Mouse (Mus musculus) lung, postnatal 36 days (tissue): ENCODE data around the gene Slc38a10.

Experiments used
- DNase-seq: peaks from one replicate; pipeline ENCODE4 v3.0.0; 2022; ENCODE audit warnings: mixed read lengths

The Slc38a10 gene

DNA sequence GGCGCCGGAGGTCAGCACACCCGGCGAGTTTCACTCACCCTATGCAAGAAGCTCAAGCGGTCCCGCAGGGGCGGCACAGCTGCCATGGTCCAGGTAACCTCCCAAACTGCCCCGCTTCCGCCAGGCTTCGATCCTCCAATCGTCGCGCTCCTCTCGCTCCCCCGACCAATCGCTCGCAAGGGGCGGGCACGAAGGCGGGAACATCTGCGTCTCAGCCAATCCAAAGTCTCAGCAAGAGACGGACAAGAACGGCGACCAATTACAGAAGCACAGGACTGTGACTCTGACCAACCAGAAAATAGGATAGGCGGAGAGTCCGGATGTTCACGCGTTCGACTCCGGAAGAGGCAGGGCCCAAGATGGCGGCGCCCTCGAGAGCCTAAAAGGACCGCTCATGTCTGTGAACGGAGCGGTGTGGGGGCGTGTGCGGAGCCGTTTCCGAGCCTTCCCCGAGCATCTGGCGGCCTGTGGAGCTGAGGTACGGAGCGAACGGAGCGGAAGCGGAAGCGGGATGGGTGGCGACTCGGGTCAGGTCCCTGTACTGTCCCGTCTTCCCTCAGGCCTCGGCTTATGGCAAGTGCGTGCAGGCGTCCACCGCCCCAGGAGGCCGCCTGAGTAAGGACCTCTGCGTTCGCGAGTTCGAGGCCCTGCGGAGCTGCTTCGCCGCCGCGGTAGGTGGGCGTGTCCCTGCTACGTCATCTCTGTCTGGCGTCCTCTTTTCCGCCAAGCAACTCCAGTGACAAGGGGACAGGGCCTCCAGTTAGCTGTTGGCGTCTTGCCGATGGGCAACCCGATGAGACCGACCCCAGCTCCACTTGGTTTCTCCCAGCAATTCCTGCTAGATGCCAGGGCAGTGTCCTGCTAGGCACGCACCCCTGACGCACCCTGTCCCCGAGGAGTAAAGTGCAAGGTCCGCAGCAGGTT lies 52.3 kb downstream of the Slc38a10 start, which contains the start of the genes Tepsin and Ndufaf8:
Gene Tepsin (minus strand): TSS at position 144 of the 924 bp plus-strand sequence.
Gene Ndufaf8 (plus strand): TSS at position 341 of the 924 bp plus-strand sequence.
- DNase-seq: peak; percentile 98

DNA sequence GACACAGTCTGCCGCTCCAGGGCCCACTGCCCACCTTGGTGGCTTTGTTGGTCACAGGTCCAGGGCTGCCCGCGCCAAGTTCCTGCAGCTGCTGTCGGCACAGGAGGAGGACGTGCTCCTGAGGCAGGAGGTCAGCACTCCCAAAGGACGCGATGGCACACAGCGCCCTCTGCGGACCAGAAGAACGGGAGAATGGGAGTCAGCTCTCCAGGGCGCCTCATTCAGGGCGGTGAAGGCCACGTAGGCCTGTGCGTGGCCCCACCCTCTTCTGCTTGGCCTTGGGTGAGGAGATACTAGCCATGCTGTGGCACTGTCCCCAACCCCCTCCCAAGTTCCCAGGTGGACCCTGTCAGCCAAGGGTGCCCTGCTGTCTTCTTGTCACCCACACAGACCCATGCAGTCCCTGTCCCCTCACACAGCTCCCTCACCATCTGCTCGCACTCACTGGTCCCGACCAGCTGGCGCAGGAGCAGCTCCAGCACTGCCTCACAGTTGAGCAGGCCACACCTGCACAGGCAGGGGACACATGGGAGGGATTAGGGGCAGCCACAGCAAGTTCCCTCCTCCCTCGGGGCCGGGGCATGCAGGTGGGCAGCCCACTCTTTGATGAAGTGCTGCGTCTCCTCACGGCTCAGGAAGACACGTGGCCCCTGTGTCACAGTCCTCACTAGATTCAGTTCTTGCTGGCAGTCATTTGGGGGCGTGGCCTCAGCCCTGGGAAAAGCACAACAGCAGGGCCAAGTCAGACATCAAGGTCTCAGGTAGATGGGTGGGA lies 58.1 kb downstream of the Slc38a10 start:
- DNase-seq: no peak

DNA sequence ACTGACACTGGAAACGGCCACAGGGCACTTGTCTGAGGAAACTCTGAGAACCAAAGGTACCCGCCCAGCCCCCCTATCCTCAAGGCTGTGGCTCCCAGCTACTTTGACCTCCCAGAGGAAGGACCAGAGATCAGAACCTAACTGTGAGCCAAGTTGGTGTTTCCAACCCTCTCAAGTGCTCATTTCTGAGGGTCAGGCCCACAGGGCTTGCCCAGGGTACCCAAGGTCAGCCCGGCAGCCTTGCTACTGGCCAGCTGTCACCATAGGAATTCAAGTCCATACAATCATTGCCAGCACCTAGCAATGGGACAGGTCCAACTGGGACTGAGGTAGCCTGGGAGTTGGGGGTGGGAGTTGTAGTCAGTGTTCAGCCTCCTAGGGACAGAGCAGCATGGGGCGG lies 60.5 kb downstream of the Slc38a10 start:
- no peak for DNase-seq

DNA sequence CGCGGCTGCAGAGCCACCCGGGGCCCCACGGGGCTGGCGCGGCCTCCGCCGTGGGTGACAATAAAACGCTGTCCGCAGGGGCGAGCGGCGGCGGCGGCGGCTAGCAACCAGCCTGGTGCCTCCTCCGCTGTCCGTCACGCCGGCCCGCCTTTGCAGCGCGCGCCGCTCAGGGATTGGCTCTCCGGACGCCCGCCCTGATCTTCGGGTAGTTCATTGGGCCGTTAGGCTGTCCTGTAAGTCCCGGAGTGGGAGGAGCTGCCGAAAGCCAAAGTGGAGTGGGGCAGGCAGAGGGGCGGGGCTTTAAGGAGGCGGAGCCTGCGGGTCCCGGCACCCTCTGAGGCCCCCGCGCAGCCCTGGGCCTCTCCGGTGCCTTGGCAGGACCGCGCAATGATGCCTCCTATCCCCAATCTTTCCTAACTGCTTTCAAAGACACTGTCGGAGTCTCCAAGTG lies 64.4 kb downstream of the Slc38a10 start, which contains the start of gene Cep131:
Gene Cep131 (minus strand): TSS at position 126 of the 451 bp plus-strand sequence.
- peak; percentile 99 for DNase-seq

DNA sequence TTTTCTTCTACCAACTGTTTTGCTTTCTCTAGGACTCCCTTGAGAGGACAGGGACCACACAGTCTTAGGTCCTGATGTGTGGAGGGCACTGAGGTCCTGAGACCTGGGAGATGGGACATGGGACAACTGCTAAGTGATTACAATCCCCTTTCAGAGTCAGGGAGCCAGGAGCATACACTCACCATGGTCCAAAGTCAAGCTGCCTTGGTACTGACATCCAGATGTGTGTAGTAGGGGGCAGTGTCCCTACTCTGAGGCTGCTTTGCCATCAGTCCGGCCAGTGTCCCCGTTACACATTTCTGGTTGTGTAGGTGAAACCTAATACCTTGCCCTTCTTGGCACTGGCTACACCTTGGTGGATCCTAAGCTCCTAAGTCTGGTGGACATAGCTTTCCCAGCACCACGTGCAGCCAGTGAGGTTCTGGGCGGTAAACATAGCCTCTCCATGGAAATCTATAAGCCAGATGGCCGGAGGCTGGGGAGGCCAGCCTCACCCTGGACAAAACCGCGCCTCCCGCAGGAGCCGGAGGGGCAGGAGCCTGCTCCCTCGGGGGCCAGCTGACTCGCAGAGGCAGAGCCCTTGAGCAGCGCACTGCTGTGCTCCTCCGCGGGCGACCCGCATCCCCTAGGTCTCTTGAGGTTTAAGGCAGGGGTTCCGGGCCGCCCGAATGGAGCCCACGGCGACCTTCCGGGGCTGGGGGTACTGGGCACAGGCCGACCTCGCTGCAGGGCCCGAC lies 65.1 kb downstream of the Slc38a10 start:
- no peak for DNase-seq

DNA sequence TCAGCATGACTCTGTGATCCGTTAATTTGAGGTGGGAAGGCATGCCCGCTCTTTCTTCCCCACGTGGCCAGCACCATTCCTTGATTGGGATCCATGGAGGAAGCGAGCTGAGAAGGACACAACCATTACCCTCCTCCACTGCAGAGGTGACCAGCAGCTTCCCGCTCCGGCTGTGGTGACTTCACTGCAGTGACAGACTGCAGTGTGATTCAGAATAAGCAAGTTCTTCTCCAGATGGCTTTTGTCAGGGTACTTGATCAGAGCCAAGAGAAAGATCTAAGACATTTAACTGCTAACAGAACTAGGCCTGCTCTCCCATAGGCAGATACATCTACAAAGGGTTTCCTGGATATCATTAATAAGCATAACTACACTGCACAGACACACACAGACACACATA lies 70.9 kb downstream of the Slc38a10 start:
- DNase-seq: no peak

DNA sequence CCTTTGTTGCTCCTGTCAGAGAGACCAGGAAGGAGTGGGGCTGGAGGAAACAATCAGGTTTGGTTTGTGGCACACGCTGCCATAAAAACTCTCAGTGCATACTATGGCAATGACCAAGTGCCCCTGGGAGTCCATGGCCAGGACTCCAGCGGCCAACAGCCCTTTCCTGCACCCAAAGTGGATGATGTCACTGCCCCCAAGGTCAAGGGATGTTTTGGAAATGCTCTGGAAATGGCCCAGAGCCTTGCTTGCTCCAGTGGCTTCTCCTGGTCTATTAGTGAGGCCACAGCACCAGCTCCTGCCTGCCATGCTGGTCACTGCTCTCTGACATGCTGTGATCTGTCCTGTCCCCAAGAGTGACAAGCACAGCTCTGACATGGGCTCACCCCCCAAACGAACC lies 75.0 kb downstream of the Slc38a10 start:
- DNase-seq: no peak

DNA sequence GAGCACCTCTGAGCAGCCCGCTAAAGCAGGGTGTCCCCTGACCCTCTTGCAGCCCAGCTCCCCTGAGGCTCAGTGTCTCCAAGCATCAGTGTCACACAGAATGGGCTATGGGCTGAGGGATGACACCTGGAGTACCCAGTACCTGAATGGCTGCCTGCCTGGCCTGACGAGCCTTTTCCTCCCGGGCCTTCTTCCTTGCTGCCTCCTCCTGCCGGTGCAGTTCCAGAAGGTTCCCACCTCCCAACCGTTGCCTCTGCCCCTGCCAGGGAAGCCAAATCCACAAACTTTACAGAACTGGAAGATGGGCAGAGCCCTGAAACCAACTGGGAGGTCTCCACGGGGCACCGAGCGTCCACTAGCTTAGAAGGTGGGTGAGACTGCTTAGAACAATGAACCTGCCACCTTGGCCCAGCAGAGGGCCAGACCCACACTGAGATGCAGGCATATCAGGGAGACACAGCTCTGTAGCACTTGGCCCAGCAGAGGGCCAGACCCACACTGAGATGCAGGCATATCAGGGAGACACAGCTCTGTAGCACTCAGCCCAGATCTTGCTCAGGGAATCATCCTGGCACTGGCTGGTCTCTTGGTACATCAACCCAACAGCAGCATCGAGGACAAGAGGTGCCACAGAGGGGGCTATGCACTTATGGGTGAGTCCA lies 78.0 kb downstream of the Slc38a10 start:
- DNase-seq: no peak

DNA sequence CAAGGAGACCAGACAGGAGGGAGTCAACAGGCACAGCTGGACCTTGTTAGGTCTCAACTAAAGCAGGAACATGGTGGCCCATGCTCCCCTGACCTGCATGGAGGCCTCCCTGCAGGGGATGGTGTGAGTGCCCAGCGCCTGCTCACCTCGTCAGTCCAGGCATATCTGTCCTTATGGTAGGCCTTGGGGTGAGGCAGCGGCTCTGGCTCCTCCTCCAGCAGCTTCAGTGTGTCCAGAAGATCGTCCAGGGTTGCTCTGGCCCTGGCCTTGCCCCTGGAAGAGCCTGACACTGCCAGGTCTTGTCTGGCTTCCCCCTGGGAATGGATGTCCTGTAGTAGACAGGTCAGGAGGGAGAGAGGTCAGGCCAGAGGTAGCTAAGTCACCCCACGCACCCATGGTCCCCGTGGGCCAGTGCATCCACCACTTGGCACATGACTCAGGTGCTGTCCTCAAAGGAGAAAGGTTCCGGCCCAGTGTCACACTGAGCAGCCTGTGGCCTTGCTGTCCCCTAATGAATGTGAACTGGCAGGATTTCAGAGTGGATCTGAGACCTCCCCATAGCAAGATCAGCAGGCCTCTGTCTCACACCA lies 79.3 kb downstream of the Slc38a10 start:
- DNase-seq: no peak

DNA sequence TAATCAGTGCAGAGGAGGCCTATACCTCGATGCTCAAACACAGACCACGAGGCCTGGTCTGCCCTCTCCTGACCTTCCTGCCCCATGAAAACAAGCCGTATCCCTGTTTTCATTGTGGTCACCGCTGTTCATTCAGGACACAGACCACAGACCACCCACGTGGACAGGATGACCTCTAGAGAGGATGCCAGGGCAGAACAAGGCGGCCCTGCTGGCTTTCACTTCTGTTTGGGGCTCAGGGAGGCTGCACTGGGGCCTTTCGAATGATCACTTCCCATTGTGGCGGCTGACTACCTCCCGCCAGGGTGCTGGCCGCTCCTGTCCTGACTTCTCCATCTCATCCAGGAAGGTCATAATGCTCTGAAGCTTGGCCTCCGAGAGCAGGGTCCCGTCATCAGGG lies 80.1 kb downstream of the Slc38a10 start:
- no peak for DNase-seq

DNA sequence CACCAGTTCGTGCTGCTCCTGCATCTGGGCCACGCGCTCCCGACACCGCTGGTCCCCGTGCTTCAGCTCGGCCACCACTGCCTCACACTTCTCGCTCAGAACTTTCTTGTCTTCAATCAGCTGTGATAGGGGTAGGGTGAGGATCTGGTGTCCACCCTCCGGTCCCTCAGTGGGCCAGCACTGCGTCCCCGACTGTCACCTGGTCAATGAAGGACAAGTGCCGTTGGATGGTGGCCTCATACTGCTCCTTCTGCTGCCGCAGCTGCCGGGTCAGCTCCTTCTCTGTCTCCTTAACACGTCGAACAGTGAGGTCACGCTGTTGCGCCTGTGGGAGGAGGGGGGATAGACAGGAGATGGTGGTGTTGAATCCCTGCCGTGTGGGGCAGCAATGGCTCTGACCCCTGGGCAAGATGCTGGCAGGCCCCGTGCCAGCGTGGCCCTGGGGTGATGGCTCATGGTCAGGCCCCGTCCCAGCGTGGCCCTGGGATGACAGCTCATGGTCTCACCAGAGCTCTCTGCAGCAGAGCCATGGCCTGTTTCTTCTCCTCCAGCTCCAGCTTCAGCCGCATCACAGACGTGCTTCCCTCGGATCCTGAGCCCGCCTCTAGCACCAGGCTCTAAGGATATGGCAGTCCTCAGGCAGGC lies 80.7 kb downstream of the Slc38a10 start:
- no peak for DNase-seq

DNA sequence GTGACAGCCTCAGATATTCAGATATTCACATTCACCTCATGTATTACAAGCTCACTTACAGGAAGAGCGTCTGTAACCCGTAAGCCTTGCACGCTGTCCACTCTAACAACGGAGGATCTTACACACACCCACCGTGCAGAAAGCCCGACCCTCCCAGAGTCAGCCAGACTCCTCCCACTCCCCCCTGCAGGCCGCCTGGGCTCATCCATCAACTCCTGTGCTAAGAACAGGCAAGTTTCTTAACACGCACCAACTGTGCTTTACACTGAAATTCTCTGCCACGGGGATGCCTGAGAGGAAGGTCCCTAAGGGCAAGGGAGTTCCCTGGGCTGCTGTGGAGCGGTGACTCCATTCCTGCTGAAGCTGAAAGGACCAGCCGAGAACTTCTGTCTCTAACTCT lies 81.9 kb downstream of the Slc38a10 start:
- no peak for DNase-seq

DNA sequence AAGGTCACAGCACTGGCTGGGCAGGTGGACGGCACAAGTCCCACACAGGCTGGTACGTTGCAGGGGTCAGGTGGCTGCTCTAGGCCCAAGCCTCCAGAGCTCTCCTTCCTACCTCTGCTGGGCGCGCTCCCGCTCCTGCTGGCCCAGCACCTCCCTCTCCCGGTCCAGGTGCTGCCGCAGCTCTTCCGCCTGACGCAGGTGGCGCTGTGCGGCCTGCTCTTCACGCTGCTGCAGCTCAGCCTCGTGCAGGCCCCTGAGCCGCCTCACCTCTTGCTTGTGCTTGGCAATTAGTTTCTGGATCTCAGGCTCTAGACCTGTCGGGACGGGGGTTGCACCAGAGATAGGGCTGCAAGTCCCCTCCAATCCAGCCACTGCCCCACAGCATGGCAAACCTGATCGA lies 83.3 kb downstream of the Slc38a10 start:
- DNase-seq: no peak

DNA sequence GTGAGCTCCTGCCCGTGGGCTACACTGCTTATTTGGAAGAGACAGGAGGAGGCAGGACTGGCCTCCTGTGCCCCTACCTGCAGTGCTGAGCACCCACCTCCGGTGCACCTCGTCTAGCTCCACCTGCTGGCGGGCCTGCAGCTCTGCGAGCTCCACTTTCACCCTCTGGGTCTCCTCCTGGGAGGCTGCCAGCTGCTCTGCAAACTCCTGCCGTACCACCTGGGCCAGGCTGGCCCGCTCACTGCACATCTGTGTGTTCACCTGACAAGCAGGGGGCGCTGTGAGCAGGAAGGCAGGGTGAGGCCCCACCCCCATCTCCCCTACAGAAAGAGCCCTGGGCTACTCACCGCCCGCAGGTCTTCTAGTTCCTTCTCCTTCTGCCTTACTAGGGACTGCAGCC lies 85.9 kb downstream of the Slc38a10 start:
- DNase-seq: peak; percentile 67

DNA sequence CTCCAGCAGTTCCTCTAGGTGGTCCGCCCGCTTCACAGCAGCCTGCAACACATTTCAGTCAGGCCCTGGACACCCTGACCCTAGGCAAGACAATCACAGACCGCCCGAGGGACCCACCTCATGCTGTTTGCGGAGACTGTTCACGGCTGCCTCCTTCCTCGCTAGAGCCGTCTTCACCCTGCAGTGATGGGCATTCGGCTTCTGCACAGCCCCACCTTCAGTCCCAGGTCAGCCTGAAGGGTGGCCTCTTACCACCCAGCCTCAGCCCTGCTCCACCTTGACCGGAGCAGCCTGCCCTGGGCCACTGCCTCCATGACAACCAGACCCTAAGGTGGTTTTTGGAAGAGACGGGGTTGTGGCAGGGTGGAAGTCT lies 86.5 kb downstream of the Slc38a10 start:
- no peak for DNase-seq

DNA sequence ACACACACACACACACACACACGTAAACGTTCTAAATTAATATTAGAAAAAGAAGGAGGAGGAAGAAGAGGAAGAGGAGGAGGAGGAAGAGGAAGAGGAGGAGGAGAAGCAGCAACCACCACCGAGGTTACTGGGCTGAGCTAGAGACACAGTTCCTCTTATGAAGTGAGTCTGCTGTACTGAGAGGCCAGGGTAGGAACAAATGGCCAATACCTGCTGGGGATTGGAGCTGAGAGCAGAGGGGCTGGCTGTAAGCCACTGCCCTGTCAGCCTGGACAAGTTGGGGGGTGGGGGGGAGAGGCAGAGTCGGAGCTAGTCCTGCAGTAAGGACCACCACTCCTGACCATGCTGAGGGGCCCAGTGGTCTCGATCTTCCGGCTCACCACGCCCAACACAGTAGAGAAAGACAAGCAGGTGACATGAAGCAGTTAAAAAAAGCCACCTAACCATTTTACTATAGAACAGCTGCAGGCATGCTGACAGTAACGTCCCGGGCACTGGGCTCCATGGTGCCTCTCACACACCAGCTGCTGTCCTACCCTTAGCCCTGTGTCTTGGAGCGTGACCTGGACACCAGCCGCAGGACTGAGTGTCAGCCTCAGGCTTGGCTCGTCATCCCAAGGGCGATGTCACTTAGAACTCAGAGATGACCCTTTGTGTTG lies 87.0 kb downstream of the Slc38a10 start:
- no peak for DNase-seq

DNA sequence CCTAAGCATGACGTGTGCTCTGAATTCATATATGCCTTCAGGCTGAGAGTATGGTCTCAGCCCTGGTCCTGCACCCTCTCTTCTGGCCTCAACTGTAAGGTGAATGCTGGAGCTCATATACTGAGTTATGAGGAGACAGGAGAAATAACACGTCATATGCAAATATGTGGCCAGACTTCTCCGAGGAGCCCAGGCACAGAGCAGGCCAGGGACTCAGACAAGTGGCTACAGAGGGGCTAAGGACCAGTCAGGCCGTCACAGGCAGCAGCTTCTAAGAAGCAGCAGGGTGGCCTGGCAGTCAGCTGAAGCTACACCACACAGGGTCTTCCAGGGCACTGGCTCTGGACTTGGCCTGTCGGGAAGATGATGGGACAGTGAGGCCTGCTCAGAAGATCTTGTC lies 87.8 kb downstream of the Slc38a10 start:
- DNase-seq: no peak

DNA sequence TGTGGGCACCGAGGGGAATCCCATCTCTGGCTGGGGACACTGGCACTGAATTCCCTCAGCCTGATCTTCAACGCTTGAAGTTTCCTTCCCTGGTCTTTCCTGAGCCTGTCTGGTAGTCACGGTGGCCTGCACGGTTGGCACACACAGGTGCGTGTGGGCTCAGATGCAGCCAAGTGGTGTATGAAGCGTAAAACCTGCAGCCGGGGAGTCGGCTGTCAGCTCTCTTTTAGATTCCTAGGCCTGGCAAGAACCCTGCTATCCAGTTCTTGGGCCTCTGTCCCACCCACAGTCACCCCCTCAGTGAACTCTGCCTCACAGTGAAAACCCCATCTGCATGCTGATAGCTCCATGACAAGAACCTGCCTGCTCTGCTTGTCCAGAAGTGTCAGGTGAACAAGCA lies 90.5 kb downstream of the Slc38a10 start:
- DNase-seq: no peak

DNA sequence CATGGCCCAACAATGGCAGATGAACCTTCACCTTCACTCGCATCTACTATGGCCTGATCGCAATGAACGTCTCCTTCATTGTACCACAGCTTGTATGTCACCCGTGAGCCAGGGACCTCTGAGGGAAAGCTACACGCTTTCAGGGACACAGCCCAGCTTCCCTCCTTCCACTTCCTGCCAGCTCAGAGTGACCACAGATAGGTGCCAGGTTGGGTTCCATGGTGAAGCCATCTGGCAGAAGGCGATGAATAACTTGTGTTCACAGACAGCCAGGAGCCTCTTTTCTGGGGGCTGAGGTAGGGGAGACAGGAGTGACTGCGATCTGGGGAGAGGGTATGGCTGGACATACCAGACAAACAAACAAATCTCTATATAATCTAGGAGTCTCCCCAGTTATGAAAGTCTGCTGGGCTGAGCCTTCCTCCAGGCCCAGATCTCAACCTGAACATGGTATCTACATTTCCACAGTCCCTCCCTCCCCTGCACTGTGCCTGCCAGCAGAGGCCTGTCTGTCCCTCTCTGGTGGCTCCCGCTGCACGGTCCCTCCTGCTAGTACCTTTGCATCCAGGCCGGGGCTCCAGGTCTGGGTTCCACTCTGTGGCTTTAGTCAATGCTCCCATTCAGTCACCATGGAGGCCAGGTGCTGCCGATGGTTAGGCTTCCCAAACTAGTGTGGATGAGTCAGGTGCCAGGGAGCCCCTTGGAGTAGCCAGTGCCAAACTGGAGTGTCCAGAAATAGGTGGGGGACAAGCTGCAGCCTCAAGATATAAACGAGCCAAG lies 95.0 kb downstream of the Slc38a10 start:
- DNase-seq: no peak
